Mouse (Mus musculus) spleen, adult 2 months (tissue): ENCODE data around the gene Sh3pxd2b. TPM values are rescaled to one million over a fixed set of nuclear protein-coding genes. Genes with fewer than 3 reads are reported as not detected.

ENCODE experiments used
- DNase-seq, 2 experiments: peaks; one replicate each; pipeline versions ENCODE4 v3.0.0 to v3.0.0-alpha.2; 2012 to 2021; ENCODE audit warnings: low spot score in 2 of 2, low read depth in 1 of 2
- H3K27ac ChIP-seq: fragments of 200-500 bp; 2 replicates; pipeline ENCODE4 v1.5.1; 2012; ENCODE audit warnings: low read length, inconsistent platforms; ENCODE audit not compliant: insufficient read depth
- H3K27me3 ChIP-seq: fragments of 200-500 bp; 2 replicates; pipeline ENCODE4 v1.6.1; 2012; ENCODE audit warnings: mild to moderate bottlenecking, moderate library complexity, low read length, inconsistent platforms; ENCODE audit not compliant: control insufficient read depth, insufficient read depth
- H3K36me3 ChIP-seq: fragments of 200-500 bp; 2 replicates; pipeline ENCODE4 v1.6.1; 2012; ENCODE audit warnings: mild to moderate bottlenecking, low read length, inconsistent platforms; ENCODE audit not compliant: control insufficient read depth, insufficient read depth
- H3K4me1 ChIP-seq: fragments of 200-500 bp; 2 replicates; pipeline ENCODE4 v1.6.1; 2011; ENCODE audit warnings: inconsistent platforms; ENCODE audit not compliant: control insufficient read depth, insufficient read depth, insufficient read length
- H3K4me3 ChIP-seq: fragments of 200-500 bp; 2 replicates; pipeline ENCODE4 v1.5.1; 2011; ENCODE audit warnings: mild to moderate bottlenecking, inconsistent platforms; ENCODE audit not compliant: insufficient read depth, insufficient read length; ENCODE audit errors: extremely low read depth
- CTCF ChIP-seq: fragments of 200-500 bp; IDR thresholded peaks from 2 replicates; pipeline ENCODE4 v1.5.1; 2011; ENCODE audit warnings: mild to moderate bottlenecking, inconsistent platforms; ENCODE audit not compliant: insufficient read depth, insufficient read length, insufficient replicate concordance; ENCODE audit errors: extremely low read depth
- POLR2A ChIP-seq: fragments of 200-500 bp; IDR thresholded peaks from 2 replicates; pipeline ENCODE4 v1.6.1; 2011; ENCODE audit warnings: low read depth, low read length, inconsistent platforms
- WGBS: fragments of 180-500 bp; shearing (Covaris S2); methylation state at CpG from one replicate; pipeline ENCODE4 v1.1.7; 2018; 5-methylcytosine and 5-hydroxymethylcytosine counted together
- polyA plus RNA-seq: library from polyadenylated mRNA; depleted of rRNA; stranded (reverse); fragments of >200 nt; gene quantifications from 2 replicates; pipeline ENCODE4 v1.2.3, GENCODE M21; 2012

Gene Sh3pxd2b
- polyA plus RNA-seq, 1 experiment: 2.8 TPM

- WGBS: 3% methylated on average over 1 of the region's 1 CpGs
- no peaks in the 10 kb centered on the region for H3K36me3 ChIP-seq
- 0 out of 2 replicates have a peak, but pooled peaks cover under 1% of the 10 kb centered on the region for H3K27me3 ChIP-seq
- H3K4me3 ChIP-seq: no peak overlapping the region
- peak; percentile 74; the same call in 1 of the 2 replicates for TF ChIP-seq CTCF
- TF ChIP-seq POLR2A: no peak
- no peak overlapping the region for H3K27ac ChIP-seq
- no peaks in the 10 kb centered on the region for H3K4me1 ChIP-seq
- DNase-seq: peak; percentile 36 to 42
Observed at GRCm38 (mm10) chr11:32450216-32450615, 102.6 kb downstream of the Sh3pxd2b start.

- WGBS: 91% methylated on average over 6 of the region's 6 CpGs
- Histone ChIP-seq H3K4me1 (no peaks in the 10 kb centered on the region; the same call in 1 of the 2 replicates), H3K4me3 (no peak overlapping the region), H3K27ac (no peak overlapping the region), H3K27me3 (peaks cover 6% of the 10 kb centered on the region; the same call in 1 of the 2 replicates), H3K36me3 (no peaks in the 10 kb centered on the region)
- no peak for TF ChIP-seq POLR2A
- TF ChIP-seq CTCF: no peak
- DNase-seq: no peak
Observed at GRCm38 (mm10) chr11:32451306-32451705, 103.7 kb downstream of the Sh3pxd2b start.

- Histone ChIP-seq H3K27me3 (peaks cover 6% of the 10 kb centered on the region; the same call in 1 of the 2 replicates), H3K27ac (no peak overlapping the region), H3K4me1 (no peaks in the 10 kb centered on the region; the same call in 1 of the 2 replicates), H3K36me3 (no peaks in the 10 kb centered on the region), H3K4me3 (no peak overlapping the region)
- no peak for TF ChIP-seq POLR2A
- no peak for TF ChIP-seq CTCF
- 96% methylated on average over 4 of the region's 4 CpGs for WGBS
- DNase-seq: no peak
Observed at GRCm38 (mm10) chr11:32452745-32453144, 105.1 kb downstream of the Sh3pxd2b start.

DNA sequence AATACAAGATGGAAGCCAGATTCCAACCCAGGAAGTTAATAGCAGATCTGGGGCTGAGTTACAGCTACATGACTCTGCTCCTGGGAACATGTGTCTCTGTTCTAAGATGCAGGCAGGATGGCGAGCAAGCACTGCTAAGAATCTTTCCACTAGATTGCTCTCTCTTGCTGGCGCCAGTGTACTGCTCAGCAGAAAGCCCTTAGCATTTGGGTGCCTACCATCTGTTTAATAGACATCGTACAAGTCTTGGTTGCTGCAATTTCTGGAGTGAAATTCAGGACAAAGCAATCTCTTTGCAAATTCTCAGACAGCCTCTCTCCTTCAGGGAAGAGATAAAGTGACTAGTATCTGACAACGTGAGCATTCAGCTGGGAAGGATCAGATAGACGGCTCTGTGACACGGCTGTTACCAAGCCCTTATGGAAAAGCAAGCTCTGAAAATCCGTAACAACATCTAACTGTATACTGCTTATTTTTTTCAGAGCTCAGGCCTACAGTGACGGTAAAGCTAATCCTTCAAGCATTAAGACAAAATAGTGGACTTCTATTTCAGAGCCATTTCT is 105.8 kb downstream of the Sh3pxd2b start:
- no peak for TF ChIP-seq CTCF
- H3K4me1 ChIP-seq: no peaks in the 10 kb centered on the region; the same call in 1 of the 2 replicates
- no peak overlapping the region for H3K27ac ChIP-seq
- H3K27me3 ChIP-seq: peaks cover 6% of the 10 kb centered on the region; the same call in 1 of the 2 replicates
- DNase-seq: no peak
- 86% methylated on average over 8 of the region's 8 CpGs for WGBS
- H3K4me3 ChIP-seq: no peak overlapping the region
- no peaks in the 10 kb centered on the region for H3K36me3 ChIP-seq

- no peak for DNase-seq
- 8% methylated on average over 19 of the region's 19 CpGs for WGBS
- Histone ChIP-seq H3K27me3 (peaks cover 6% of the 10 kb centered on the region; the same call in 1 of the 2 replicates), H3K36me3 (no peaks in the 10 kb centered on the region), H3K27ac (no peak overlapping the region), H3K4me3 (peak overlapping the region; percentile 86), H3K4me1 (no peaks in the 10 kb centered on the region; the same call in 1 of the 2 replicates)
- TF ChIP-seq POLR2A (no peak), CTCF (no peak)
Observed at GRCm38 (mm10) chr11:32454231-32454799, 106.7 kb downstream of the Sh3pxd2b start.

- WGBS: 1% methylated on average over 79 of the region's 86 CpGs
- Histone ChIP-seq H3K4me3 (peak within 1 kb of the TSS; percentile 86), H3K36me3 (no peaks in the 10 kb centered on the region), H3K27me3 (peaks cover 6% of the 10 kb centered on the region; the same call in 1 of the 2 replicates), H3K4me1 (no peaks in the 10 kb centered on the region; the same call in 1 of the 2 replicates), H3K27ac (peak within 1 kb of the TSS; percentile 75)
- TF ChIP-seq POLR2A: no peak
- TF ChIP-seq CTCF: no peak
- peak; percentile 77 to 96 for DNase-seq
Observed at GRCm38 (mm10) chr11:32454800-32455506, 107.3 kb downstream of the Sh3pxd2b start, which contains the start of gene Ubtd2. Ubtd2 (plus strand) TSS chr11:32455370.
